Mouse (Mus musculus) cortical plate, adult 2 months (tissue): ENCODE data around the gene Kctd20. TPM values are rescaled to one million over a fixed set of nuclear protein-coding genes. Genes with fewer than 3 reads are reported as not detected.
A peak's percentile ranks its signal among the peaks of the same experiment; 100 is the strongest.

Source experiments
- H3K27ac ChIP-seq: fragments of 200-500 bp; 2 replicates; pipeline ENCODE4 v1.5.1; 2012; ENCODE audit warnings: low read length, control low read depth, inconsistent platforms; ENCODE audit not compliant: insufficient read depth
- H3K4me1 ChIP-seq: fragments of 200-500 bp; 2 replicates; pipeline ENCODE4 v1.6.1; 2011; ENCODE audit warnings: low read length; ENCODE audit not compliant: control insufficient read depth, insufficient read depth
- H3K4me3 ChIP-seq: fragments of 200-500 bp; 2 replicates; pipeline ENCODE4 v1.5.1; 2011; ENCODE audit warnings: mild to moderate bottlenecking, low read length, control low read depth; ENCODE audit not compliant: insufficient read depth
- CTCF ChIP-seq: fragments of 200-500 bp; IDR thresholded peaks from 2 replicates; pipeline ENCODE4 v1.5.1; 2011; ENCODE audit warnings: mild to moderate bottlenecking, control low read depth, low read length; ENCODE audit not compliant: insufficient read depth; ENCODE audit errors: extremely low read depth
- POLR2A ChIP-seq: fragments of 200-500 bp; IDR thresholded peaks from 2 replicates; pipeline ENCODE4 v1.6.1; 2011; ENCODE audit warnings: mild to moderate bottlenecking, low read length, control low read depth; ENCODE audit not compliant: insufficient read depth; ENCODE audit errors: extremely low read depth
- polyA plus RNA-seq: library from polyadenylated mRNA; depleted of rRNA; stranded (reverse); fragments of >200 nt; gene quantifications from 2 replicates; pipeline ENCODE4 v1.2.3, GENCODE M21; 2012; rRNA removed

Kctd20 gene
- polyA plus RNA-seq, 1 experiment: 46.5 TPM

DNA sequence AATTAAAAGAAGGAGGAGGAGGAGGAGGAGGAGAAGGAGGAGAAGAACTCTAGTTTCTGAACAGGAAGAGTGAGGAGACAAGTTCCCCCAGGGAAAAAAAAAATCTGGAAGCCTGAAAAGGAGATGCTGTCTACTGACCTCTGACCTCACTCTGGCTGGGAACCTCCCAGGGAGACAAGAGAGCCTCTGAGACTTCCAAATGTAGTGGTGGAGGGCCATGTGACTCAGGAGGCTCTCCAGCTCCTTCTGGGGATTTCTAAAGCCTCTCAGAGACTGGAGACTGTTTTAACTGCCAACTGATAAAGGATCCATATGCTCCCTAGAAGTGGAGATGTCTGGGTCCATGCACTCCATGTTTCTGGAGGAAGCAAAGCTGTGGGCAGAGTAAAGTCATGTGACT, 62.5 kb downstream of the Kctd20 start:
- Histone ChIP-seq H3K4me1 (no peaks in the 10 kb centered on the region), H3K27ac (no peak overlapping the region), H3K4me3 (no peak overlapping the region)
- TF ChIP-seq CTCF (no peak), POLR2A (no peak)

DNA sequence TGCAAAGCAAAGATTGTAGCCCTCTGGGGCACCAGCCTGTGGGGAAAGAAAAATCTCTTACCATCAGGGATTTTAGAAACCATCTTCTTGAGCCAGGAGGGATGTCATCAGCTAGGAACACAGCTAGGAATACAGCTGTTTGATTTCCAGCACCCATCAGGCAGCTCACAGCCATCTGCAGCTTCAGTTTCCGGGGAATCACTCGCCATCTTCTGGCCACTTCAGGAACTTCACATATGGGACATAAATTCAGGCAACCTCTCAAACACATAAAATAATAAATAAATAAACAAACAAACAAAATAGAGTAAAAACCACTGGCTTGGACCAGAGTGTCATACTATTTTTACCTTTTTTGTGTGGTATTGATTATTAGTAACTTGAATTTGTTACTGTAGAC, 63.9 kb downstream of the Kctd20 start:
- TF ChIP-seq POLR2A: no peak
- peak; percentile 39; the same call in 1 of the 2 replicates for TF ChIP-seq CTCF
- Histone ChIP-seq H3K27ac (no peak overlapping the region), H3K4me1 (no peaks in the 10 kb centered on the region)

DNA sequence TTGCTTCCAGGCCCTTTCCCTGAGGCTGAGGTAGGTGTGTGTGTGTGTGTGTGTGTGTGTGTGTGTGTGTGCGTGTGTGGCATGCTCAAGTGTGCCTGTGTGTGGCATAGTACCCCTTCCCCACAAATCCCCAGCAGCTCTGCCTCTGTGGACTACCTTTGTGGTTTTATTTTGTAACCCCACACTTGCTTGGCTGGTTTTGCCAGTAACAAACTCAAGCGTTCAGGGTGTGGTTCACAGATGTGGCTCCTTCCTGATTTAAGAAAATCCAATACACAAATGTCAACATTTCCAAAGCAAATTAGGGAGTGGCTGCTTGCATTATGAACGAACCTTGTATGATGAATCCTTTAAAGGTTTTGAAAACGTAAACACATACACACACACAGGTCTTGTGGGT, 65.0 kb downstream of the Kctd20 start:
- H3K27ac ChIP-seq: no peak overlapping the region
- H3K4me3 ChIP-seq: no peak overlapping the region
- no peak for TF ChIP-seq CTCF
- TF ChIP-seq POLR2A: no peak
- H3K4me1 ChIP-seq: no peaks in the 10 kb centered on the region

More for the DNA sequence above, 63.9 kb downstream of the Kctd20 start:
- H3K4me3 ChIP-seq: no peak overlapping the region

DNA sequence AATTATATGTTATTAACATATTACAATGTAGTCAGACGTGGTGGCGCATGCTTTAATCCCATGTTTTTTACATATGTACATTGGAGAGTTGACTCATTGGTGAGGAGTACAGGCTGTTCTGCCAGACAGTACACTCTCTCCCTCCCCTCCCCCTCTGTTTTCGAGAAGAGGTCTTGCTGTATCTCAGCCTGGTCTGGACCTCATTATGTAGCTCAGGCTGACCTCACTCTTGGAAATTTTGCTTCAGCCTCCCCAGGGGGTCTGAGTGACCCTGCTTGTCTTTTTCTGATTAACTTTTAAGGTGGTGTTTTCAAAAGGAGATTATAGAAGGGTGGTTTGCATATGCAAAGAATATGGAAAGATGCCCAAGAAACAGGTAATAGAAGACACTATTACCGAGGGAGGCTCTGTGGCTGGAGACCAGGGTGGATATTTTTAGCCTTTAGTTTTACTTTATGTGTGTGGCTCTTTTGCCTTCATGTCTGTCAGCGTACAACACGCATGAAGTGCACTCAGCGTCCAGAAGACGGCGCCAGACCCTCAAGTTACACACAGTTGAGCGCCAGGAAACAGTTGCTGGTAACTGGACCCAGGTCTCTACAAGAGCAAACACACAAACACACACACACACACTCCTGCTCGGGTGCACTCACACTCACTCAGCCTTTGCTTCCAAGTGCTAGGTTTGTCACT, 66.7 kb downstream of the Kctd20 start:
- Histone ChIP-seq H3K4me1 (no peaks in the 10 kb centered on the region), H3K4me3 (no peak overlapping the region), H3K27ac (no peak overlapping the region)
- TF ChIP-seq CTCF (0 out of 2 replicates have a peak, but pooled peaks have one; percentile 14), POLR2A (no peak)

Other genes with a start within 250 kb of the Kctd20 start
- gene AC170998.1, start 225.9 kb upstream of the Kctd20 start, polyA plus RNA-seq: 1.7 and 1.8 TPM in 2 replicates
- 1.4 and 1.8 TPM in 2 replicates for gene Mapk13, start 182.7 kb upstream of the Kctd20 start, polyA plus RNA-seq
- gene Brpf3, start 150.9 kb upstream of the Kctd20 start, polyA plus RNA-seq: 45.2 and 45.6 TPM in 2 replicates
- gene Pnpla1, start 93.5 kb upstream of the Kctd20 start, polyA plus RNA-seq: 0.32 and 0.40 TPM in 2 replicates
- gene 4930539E08Rik, start 36.6 kb upstream of the Kctd20 start, polyA plus RNA-seq: 7.6 and 7.9 TPM in 2 replicates
- gene Pxt1, start 8.1 kb upstream of the Kctd20 start, polyA plus RNA-seq: not detected in 2 replicates
- 62.0 and 69.6 TPM in 2 replicates for gene Stk38, start 56.0 kb downstream of the Kctd20 start, polyA plus RNA-seq
- gene Srsf3, start 80.7 kb downstream of the Kctd20 start, polyA plus RNA-seq: 107 and 110 TPM in 2 replicates
- 15.5 and 17.7 TPM in 2 replicates for gene Cdkn1a, start 139.0 kb downstream of the Kctd20 start, polyA plus RNA-seq
- 0.13 and 0.19 TPM in 2 replicates for gene Rab44, start 162.2 kb downstream of the Kctd20 start, polyA plus RNA-seq